Mouse (Mus musculus) limb, embryonic 13.5 days (tissue): ENCODE results near the gene Lhx8. TPM values are rescaled to one million over a fixed set of nuclear protein-coding genes. Genes with fewer than 3 reads are reported as not detected.

Experiments
- ATAC-seq: fragments of 200-750 bp; cut with Nextera tagmentation; 2 replicates; pipeline ENCODE4 v1.8.0; 2017; ENCODE audit warnings: low read depth, moderate number of reproducible peaks, moderate TSS enrichment; ENCODE audit not compliant: low FRiP score
- H3K27ac ChIP-seq: fragments of 300-500 bp; sonication (generic); 2 replicates; pipeline ENCODE4 v1.5.1; 2015; ENCODE audit warnings: inconsistent platforms, mild to moderate bottlenecking, moderate library complexity
- H3K27me3 ChIP-seq: fragments of 300-500 bp; sonication (generic); 2 replicates; pipeline ENCODE4 v1.6.1; 2015; ENCODE audit warnings: mild to moderate bottlenecking, inconsistent platforms
- H3K36me3 ChIP-seq: fragments of 300-500 bp; sonication (generic); 2 replicates; pipeline ENCODE4 v1.6.1; 2015; ENCODE audit warnings: inconsistent platforms, mild to moderate bottlenecking, moderate library complexity
- H3K4me1 ChIP-seq: fragments of 300-500 bp; sonication (generic); 2 replicates; pipeline ENCODE4 v1.6.1; 2015; ENCODE audit warnings: inconsistent platforms
- H3K4me2 ChIP-seq: fragments of 300-500 bp; sonication (generic); replicated peaks from 2 replicates; pipeline ENCODE4 v1.6.1; 2015; ENCODE audit warnings: inconsistent platforms, mild to moderate bottlenecking, moderate library complexity
- H3K4me3 ChIP-seq: fragments of 300-500 bp; sonication (generic); 2 replicates; pipeline ENCODE4 v1.5.1; 2015; ENCODE audit warnings: moderate library complexity, mild to moderate bottlenecking, inconsistent platforms
- H3K9ac ChIP-seq: fragments of 300-500 bp; sonication (generic); 2 replicates; pipeline ENCODE4 v1.6.1; 2015; ENCODE audit warnings: mild to moderate bottlenecking, inconsistent platforms
- H3K9me3 ChIP-seq: fragments of 300-500 bp; sonication (generic); 2 replicates; pipeline ENCODE4 v1.6.1; 2016; ENCODE audit warnings: inconsistent platforms
- WGBS: fragments of 180-500 bp; shearing (Covaris S2); methylation state at CpG from one replicate; pipeline ENCODE4 v1.1.7; 2015; 5-methylcytosine and 5-hydroxymethylcytosine counted together
- polyA plus RNA-seq: library from polyadenylated mRNA; unstranded; fragments of >200 nt; fragmentation: Nextera tagmentation; extraction: Ambion mirVana; gene quantifications from 2 replicates; pipeline ENCODE4 v1.2.1, GENCODE M21; 2015

Gene Lhx8
- polyA plus RNA-seq, 1 experiment from 2014 or later, result 1.5 TPM

- H3K4me2 ChIP-seq, result no peak overlapping the region
- H3K27ac ChIP-seq, result no peak overlapping the region
- H3K9me3 ChIP-seq, result no peaks in the 10 kb centered on the region
- peaks cover 33% of the 10 kb centered on the region for H3K4me1 ChIP-seq
- H3K4me3 ChIP-seq, result no peak overlapping the region
- no peak for ATAC-seq
- no peaks in the 10 kb centered on the region for H3K36me3 ChIP-seq
- H3K9ac ChIP-seq, result no peak overlapping the region
- H3K27me3 ChIP-seq, result peaks cover 84% of the 10 kb centered on the region
- WGBS, result 3% methylated on average over 15 of the region's 15 CpGs
Observed at GRCm38 (mm10) chr3:154332941-154333340, 2.5 kb upstream of the Lhx8 start.

GRCm38 (mm10) chr3:154332213-154332530, 1.7 kb upstream of the Lhx8 start:
- Histone ChIP-seq H3K27ac (no peak overlapping the region), H3K4me1 (peaks cover 38% of the 10 kb centered on the region), H3K27me3 (peaks cover 84% of the 10 kb centered on the region), H3K9ac (no peak overlapping the region), H3K9me3 (no peaks in the 10 kb centered on the region), H3K36me3 (no peaks in the 10 kb centered on the region), H3K4me3 (peak overlapping the region; percentile 21), H3K4me2 (peak overlapping the region; percentile 40)
- WGBS, result under 1% methylated on average over 20 of the region's 20 CpGs
- ATAC-seq, result no peak

- peaks cover 38% of the 10 kb centered on the region for H3K4me1 ChIP-seq
- H3K4me3 ChIP-seq, result peak overlapping the region; percentile 21
- no peak overlapping the region for H3K9ac ChIP-seq
- H3K36me3 ChIP-seq, result no peaks in the 10 kb centered on the region
- peaks cover 84% of the 10 kb centered on the region for H3K27me3 ChIP-seq
- 1% methylated on average over 21 of the region's 21 CpGs for WGBS
- no peaks in the 10 kb centered on the region for H3K9me3 ChIP-seq
- H3K4me2 ChIP-seq, result peak overlapping the region; percentile 40
- no peak for ATAC-seq
- no peak overlapping the region for H3K27ac ChIP-seq
Observed at GRCm38 (mm10) chr3:154331506-154332212, 1.2 kb upstream of the Lhx8 start.

GRCm38 (mm10) chr3:154331003-154331340, 513 bp upstream of the Lhx8 start:
- Histone ChIP-seq H3K4me3 (no peak overlapping the region), H3K36me3 (no peaks in the 10 kb centered on the region), H3K27ac (no peak overlapping the region), H3K9ac (no peak overlapping the region), H3K27me3 (peaks cover 84% of the 10 kb centered on the region), H3K4me2 (no peak overlapping the region), H3K9me3 (no peaks in the 10 kb centered on the region), H3K4me1 (peaks cover 38% of the 10 kb centered on the region)
- WGBS, result under 1% methylated on average over 10 of the region's 10 CpGs
- ATAC-seq, result no peak

GRCm38 (mm10) chr3:154329323-154330180, 907 bp downstream of the Lhx8 start:
- Histone ChIP-seq H3K4me2 (peak overlapping the region; percentile 75), H3K4me3 (peak overlapping the region; percentile 47), H3K27ac (no peak overlapping the region), H3K27me3 (peaks cover 84% of the 10 kb centered on the region), H3K9ac (no peak overlapping the region; the same call in 1 of the 2 replicates), H3K36me3 (no peaks in the 10 kb centered on the region), H3K4me1 (peaks cover 38% of the 10 kb centered on the region), H3K9me3 (no peaks in the 10 kb centered on the region)
- no peak for ATAC-seq
- WGBS, result under 1% methylated on average over 54 of the region's 54 CpGs

- Histone ChIP-seq H3K4me3 (peak overlapping the region; percentile 47), H3K27me3 (peaks cover 84% of the 10 kb centered on the region), H3K27ac (no peak overlapping the region), H3K4me2 (peak overlapping the region; percentile 75), H3K9ac (peak overlapping the region; percentile 63), H3K36me3 (no peaks in the 10 kb centered on the region), H3K9me3 (no peaks in the 10 kb centered on the region), H3K4me1 (peaks cover 35% of the 10 kb centered on the region)
- ATAC-seq, result no peak
- under 1% methylated on average over 22 of the region's 22 CpGs for WGBS
Observed at GRCm38 (mm10) chr3:154328721-154329322, 1.6 kb downstream of the Lhx8 start.

GRCm38 (mm10) chr3:154327883-154328720, 2.4 kb downstream of the Lhx8 start:
- under 1% methylated on average over 63 of the region's 86 CpGs for WGBS
- Histone ChIP-seq H3K27me3 (peaks cover 84% of the 10 kb centered on the region), H3K27ac (no peak overlapping the region)

GRCm38 (mm10) chr3:154327110-154327882, 3.2 kb downstream of the Lhx8 start:
- Histone ChIP-seq H3K36me3 (no peaks in the 10 kb centered on the region), H3K27ac (no peak overlapping the region), H3K4me3 (peak overlapping the region; percentile 47), H3K27me3 (peaks cover 88% of the 10 kb centered on the region), H3K9me3 (no peaks in the 10 kb centered on the region), H3K4me1 (peaks cover 31% of the 10 kb centered on the region), H3K9ac (no peak overlapping the region), H3K4me2 (peak overlapping the region; percentile 75)
- WGBS, result 3% methylated on average over 13 of the region's 13 CpGs
- no peak for ATAC-seq

More at GRCm38 (mm10) chr3:154327883-154328720, 2.4 kb downstream of the Lhx8 start:
- H3K4me3 ChIP-seq, result peak overlapping the region; percentile 47
- no peaks in the 10 kb centered on the region for H3K36me3 ChIP-seq
- peak overlapping the region; percentile 63 for H3K9ac ChIP-seq
- peak; percentile 59; the same call in 1 of the 2 replicates for ATAC-seq
- no peaks in the 10 kb centered on the region for H3K9me3 ChIP-seq
- H3K4me1 ChIP-seq, result peaks cover 32% of the 10 kb centered on the region
- peak overlapping the region; percentile 75 for H3K4me2 ChIP-seq

- Histone ChIP-seq H3K9ac (no peak overlapping the region), H3K36me3 (no peaks in the 10 kb centered on the region), H3K4me1 (no peaks in the 10 kb centered on the region), H3K27ac (no peak overlapping the region), H3K4me3 (no peak overlapping the region), H3K27me3 (peaks cover 79% of the 10 kb centered on the region), H3K4me2 (no peak overlapping the region), H3K9me3 (no peaks in the 10 kb centered on the region)
- WGBS, result 68% methylated on average over 13 of the region's 13 CpGs
- no peak for ATAC-seq
Observed at GRCm38 (mm10) chr3:154321921-154322574, 8.4 kb downstream of the Lhx8 start.

GRCm38 (mm10) chr3:154317651-154318248, 12.7 kb downstream of the Lhx8 start:
- H3K4me2 ChIP-seq, result no peak overlapping the region
- H3K9me3 ChIP-seq, result no peaks in the 10 kb centered on the region
- no peaks in the 10 kb centered on the region for H3K4me1 ChIP-seq
- WGBS, result 14% methylated on average over 5 of the region's 5 CpGs
- no peak overlapping the region for H3K4me3 ChIP-seq
- H3K27me3 ChIP-seq, result peaks cover 59% of the 10 kb centered on the region
- no peaks in the 10 kb centered on the region for H3K36me3 ChIP-seq
- no peak overlapping the region for H3K27ac ChIP-seq
- no peak overlapping the region for H3K9ac ChIP-seq
- no peak for ATAC-seq
